Mouse (Mus musculus) neural tube, embryonic 14.5 days (tissue): Measurements from ENCODE around the gene Plk4. TPM values are rescaled to one million over a fixed set of nuclear protein-coding genes. Genes with fewer than 3 reads are reported as not detected.
"Not testable (repeated sequence)": the region's sequence is repeated elsewhere in the genome, so short reads cannot be mapped to it uniquely, and the experiment has no call there.

Source experiments
- ATAC-seq: fragments of 200-750 bp; cut with Nextera tagmentation; 2 replicates; pipeline ENCODE4 v1.8.0; 2017; ENCODE audit warnings: low read depth, mild to moderate bottlenecking, moderate TSS enrichment, moderate library complexity
- H3K27ac ChIP-seq: fragments of 300-500 bp; sonication (generic); 2 replicates; pipeline ENCODE4 v1.5.1; 2014; ENCODE audit warnings: low read depth, mild to moderate bottlenecking, control low read depth, low read length, moderate library complexity, mixed read lengths
- H3K27me3 ChIP-seq: fragments of 300-500 bp; sonication (generic); 2 replicates; pipeline ENCODE4 v1.6.1; 2014; ENCODE audit warnings: low read length; ENCODE audit not compliant: control insufficient read depth, insufficient read depth
- H3K36me3 ChIP-seq: fragments of 300-500 bp; sonication (generic); 2 replicates; pipeline ENCODE4 v1.6.1; 2014; ENCODE audit warnings: low read length, mixed read lengths; ENCODE audit not compliant: control insufficient read depth, insufficient read depth
- H3K4me1 ChIP-seq: fragments of 300-500 bp; sonication (generic); 2 replicates; pipeline ENCODE4 v1.6.1; 2014; ENCODE audit warnings: low read length; ENCODE audit not compliant: control insufficient read depth, insufficient read depth
- H3K4me2 ChIP-seq: fragments of 300-500 bp; sonication (generic); 2 replicates; pipeline ENCODE4 v1.6.1; 2014; ENCODE audit warnings: mild to moderate bottlenecking, low read depth, low read length, control low read depth
- H3K4me3 ChIP-seq: fragments of 300-500 bp; sonication (generic); 2 replicates; pipeline ENCODE4 v1.5.1; 2014; ENCODE audit warnings: low read depth, low read length, control low read depth, mixed read lengths
- H3K9ac ChIP-seq: fragments of 300-500 bp; sonication (generic); replicated peaks from 2 replicates; pipeline ENCODE4 v1.6.1; 2014; ENCODE audit warnings: low read depth, mild to moderate bottlenecking, control low read depth, low read length, mixed read lengths
- H3K9me3 ChIP-seq: fragments of 300-500 bp; sonication (generic); 2 replicates; pipeline ENCODE4 v1.6.1; 2016; ENCODE audit warnings: low read length; ENCODE audit not compliant: control insufficient read depth
- WGBS: fragments of 180-500 bp; shearing (Covaris S2); extraction: QIAGEN DNeasy Blood & Tissue Kit; methylation state at CpG from one replicate; pipeline ENCODE4 v1.1.7; 2014; 5-methylcytosine and 5-hydroxymethylcytosine counted together
- polyA plus RNA-seq: library from polyadenylated mRNA; unstranded; fragments of >200 nt; fragmentation: Nextera tagmentation; extraction: Ambion mirVana; gene quantifications from 2 replicates; pipeline ENCODE4 v1.2.1, GENCODE M21; 2014

The Plk4 gene
- polyA plus RNA-seq, 1 experiment from 2014 or later = 11.0 TPM

GRCm38 (mm10) chr3:40809894-40810293 is 10.1 kb downstream of the Plk4 start:
- WGBS = 61% methylated on average over 2 of the region's 2 CpGs
- no peaks in the 10 kb centered on the region for H3K9me3 ChIP-seq
- no peak overlapping the region for H3K4me2 ChIP-seq
- H3K27ac ChIP-seq = no peak overlapping the region
- no peaks in the 10 kb centered on the region for H3K27me3 ChIP-seq
- ATAC-seq = no peak
- no peaks in the 10 kb centered on the region for H3K4me1 ChIP-seq
- H3K36me3 ChIP-seq = peaks cover 22% of the 10 kb centered on the region; the same call in 1 of the 2 replicates
- H3K9ac ChIP-seq = no peak overlapping the region
- no peak overlapping the region for H3K4me3 ChIP-seq

- WGBS = 95% methylated on average over 2 of the region's 2 CpGs
- no peak overlapping the region for H3K4me2 ChIP-seq
- no peaks in the 10 kb centered on the region for H3K27me3 ChIP-seq
- no peak overlapping the region for H3K9ac ChIP-seq
- no peaks in the 10 kb centered on the region for H3K4me1 ChIP-seq
- H3K4me3 ChIP-seq = no peak overlapping the region
- H3K27ac ChIP-seq = no peak overlapping the region
- no peaks in the 10 kb centered on the region for H3K9me3 ChIP-seq
- H3K36me3 ChIP-seq = peaks cover 22% of the 10 kb centered on the region; the same call in 1 of the 2 replicates
- no peak for ATAC-seq
Measured at GRCm38 (mm10) chr3:40813275-40813674, 13.5 kb downstream of the Plk4 start.

- H3K36me3 ChIP-seq, H3K27ac ChIP-seq, H3K4me1 ChIP-seq, H3K9ac ChIP-seq, H3K27me3 ChIP-seq, ATAC-seq, H3K9me3 ChIP-seq: not testable (repeated sequence)
- WGBS = 77% methylated on average over 5 of the region's 6 CpGs
- Histone ChIP-seq H3K4me2 (peak overlapping the region; percentile 57), H3K4me3 (peak overlapping the region; percentile 42)
Measured at GRCm38 (mm10) chr3:40845521-40845920, 45.7 kb downstream of the Plk4 start.

- H3K27ac ChIP-seq = peak within 1 kb of the TSS; percentile 76
- not testable (repeated sequence) for H3K36me3 ChIP-seq, H3K9me3 ChIP-seq, H3K27me3 ChIP-seq, H3K4me1 ChIP-seq
- ATAC-seq = peak; percentile 99
- WGBS = under 1% methylated on average over 39 of the region's 39 CpGs
- H3K4me2 ChIP-seq = peak within 1 kb of the TSS; percentile 57
- peak within 1 kb of the TSS; percentile 60 for H3K9ac ChIP-seq
- H3K4me3 ChIP-seq = peak within 1 kb of the TSS; percentile 42
Measured at GRCm38 (mm10) chr3:40846473-40846956, 46.7 kb downstream of the Plk4 start, which contains the start of gene Mfsd8. Gene Mfsd8, minus strand, starts transcription at chr3:40846886.

GRCm38 (mm10) chr3:40846957-40847017 is 47.0 kb downstream of the Plk4 start, which contains the start of gene Abhd18:
Gene Abhd18, plus strand, starts transcription at chr3:40846970.
- H3K4me1 ChIP-seq, H3K9me3 ChIP-seq, H3K36me3 ChIP-seq, ATAC-seq, H3K27me3 ChIP-seq: not testable (repeated sequence)
- Histone ChIP-seq H3K4me3 (peak within 1 kb of the TSS; percentile 42), H3K9ac (peak within 1 kb of the TSS; percentile 60), H3K27ac (peak within 1 kb of the TSS; percentile 76), H3K4me2 (peak within 1 kb of the TSS; percentile 57)
- 0% methylated on average over 3 of the region's 4 CpGs for WGBS

GRCm38 (mm10) chr3:40847018-40847417 is 47.2 kb downstream of the Plk4 start:
- not testable (repeated sequence) for ATAC-seq, H3K27ac ChIP-seq, H3K4me1 ChIP-seq, H3K9me3 ChIP-seq, H3K36me3 ChIP-seq, H3K27me3 ChIP-seq
- WGBS = under 1% methylated on average over 14 of the region's 21 CpGs
- Histone ChIP-seq H3K4me2 (peak overlapping the region; percentile 50), H3K4me3 (peak overlapping the region; percentile 42), H3K9ac (peak overlapping the region; percentile 50)

GRCm38 (mm10) chr3:40847936-40848335 is 48.1 kb downstream of the Plk4 start:
- H3K4me3 ChIP-seq, ATAC-seq: not testable (repeated sequence)

GRCm38 (mm10) chr3:40853123-40853738 is 53.4 kb downstream of the Plk4 start:
- H3K4me2 ChIP-seq, H3K9me3 ChIP-seq, H3K9ac ChIP-seq, H3K27me3 ChIP-seq, H3K4me1 ChIP-seq, ATAC-seq, H3K36me3 ChIP-seq, H3K4me3 ChIP-seq, H3K27ac ChIP-seq: not testable (repeated sequence)
- WGBS = 93% methylated on average over 3 of the region's 3 CpGs

More at GRCm38 (mm10) chr3:40847936-40848335, 48.1 kb downstream of the Plk4 start:
- WGBS = 93% methylated on average over 2 of the region's 2 CpGs
- not testable (repeated sequence) for H3K27ac ChIP-seq, H3K27me3 ChIP-seq, H3K4me1 ChIP-seq, H3K9ac ChIP-seq, H3K9me3 ChIP-seq, H3K4me2 ChIP-seq, H3K36me3 ChIP-seq
